Mouse (Mus musculus) lung, embryonic 15.5 days (tissue): Measurements from ENCODE around the gene Lin52. TPM values are rescaled to one million over a fixed set of nuclear protein-coding genes. Genes with fewer than 3 reads are reported as not detected.

Experiments
- ATAC-seq: fragments of 200-750 bp; cut with Nextera tagmentation; 2 replicates; pipeline ENCODE4 v1.8.0; 2017; ENCODE audit warnings: moderate number of reproducible peaks, borderline replicate concordance; ENCODE audit not compliant: low FRiP score, low TSS enrichment; ENCODE audit errors: extremely low read depth
- H3K27ac ChIP-seq: fragments of 300-500 bp; sonication (generic); 2 replicates; pipeline ENCODE4 v1.5.1; 2015; ENCODE audit warnings: moderate library complexity, mild to moderate bottlenecking, inconsistent platforms
- H3K27me3 ChIP-seq: fragments of 300-500 bp; sonication (generic); 2 replicates; pipeline ENCODE4 v1.6.1; 2015; ENCODE audit warnings: inconsistent platforms
- H3K36me3 ChIP-seq: fragments of 300-500 bp; sonication (generic); 2 replicates; pipeline ENCODE4 v1.6.1; 2015; ENCODE audit warnings: inconsistent platforms
- H3K4me1 ChIP-seq: fragments of 300-500 bp; sonication (generic); 2 replicates; pipeline ENCODE4 v1.6.1; 2015; ENCODE audit warnings: inconsistent platforms
- H3K4me2 ChIP-seq: fragments of 300-500 bp; sonication (generic); 2 replicates; pipeline ENCODE4 v1.6.1; 2015; ENCODE audit warnings: inconsistent platforms, mild to moderate bottlenecking, moderate library complexity
- H3K4me3 ChIP-seq: fragments of 300-500 bp; sonication (generic); 2 replicates; pipeline ENCODE4 v1.5.1; 2015; ENCODE audit warnings: mild to moderate bottlenecking, inconsistent platforms
- H3K9ac ChIP-seq: fragments of 300-500 bp; sonication (generic); 2 replicates; pipeline ENCODE4 v1.6.1; 2015; ENCODE audit warnings: inconsistent platforms
- H3K9me3 ChIP-seq: fragments of 300-500 bp; sonication (generic); 2 replicates; pipeline ENCODE4 v1.6.1; 2016; ENCODE audit warnings: inconsistent platforms
- WGBS: fragments of 180-500 bp; shearing (Covaris S2); methylation state at CpG from one replicate; pipeline ENCODE4 v1.1.7; 2015; 5-methylcytosine and 5-hydroxymethylcytosine counted together
- polyA plus RNA-seq: library from polyadenylated mRNA; unstranded; fragments of >200 nt; fragmentation: Nextera tagmentation; extraction: Ambion mirVana; gene quantifications from 2 replicates; pipeline ENCODE4 v1.2.1, GENCODE M21; 2015

Gene Lin52
- 21.6 and 22.2 TPM in 2 replicates for polyA plus RNA-seq

- H3K27ac ChIP-seq, result peak within 1 kb of the TSS; percentile 81
- 0% methylated on average over 49 of the region's 49 CpGs for WGBS
- H3K9ac ChIP-seq, result peak within 1 kb of the TSS; percentile 68
- no peaks in the 10 kb centered on the region for H3K36me3 ChIP-seq
- peak within 1 kb of the TSS; percentile 78 for H3K4me3 ChIP-seq
- peak within 1 kb of the TSS; percentile 95 for H3K4me2 ChIP-seq
- no peaks in the 10 kb centered on the region for H3K9me3 ChIP-seq
- peak; percentile 99 for ATAC-seq
- peaks cover 21% of the 10 kb centered on the region for H3K4me1 ChIP-seq
- H3K27me3 ChIP-seq, result no peaks in the 10 kb centered on the region; the same call in 1 of the 2 replicates
These were observed at the start of gene Lin52, which contains the start of gene Aldh6a1 for GRCm38 (mm10) chr12:84450718-84451646. Lin52 (plus strand) TSS chr12:84451422. Aldh6a1 (minus strand) TSS chr12:84451004.

- Histone ChIP-seq H3K9me3 (no peaks in the 10 kb centered on the region), H3K9ac (no peak overlapping the region), H3K27ac (no peak overlapping the region), H3K4me2 (no peak overlapping the region), H3K27me3 (no peaks in the 10 kb centered on the region), H3K36me3 (no peaks in the 10 kb centered on the region), H3K4me1 (peaks cover 4% of the 10 kb centered on the region), H3K4me3 (no peak overlapping the region)
- ATAC-seq, result no peak
- WGBS, result 60% methylated on average over 9 of the region's 9 CpGs
These were observed 48.3 kb upstream of the Lin52 start for GRCm38 (mm10) chr12:84402923-84403322.

- Histone ChIP-seq H3K27me3 (no peaks in the 10 kb centered on the region), H3K4me1 (peaks cover 7% of the 10 kb centered on the region), H3K27ac (no peak overlapping the region), H3K4me3 (no peak overlapping the region), H3K4me2 (no peak overlapping the region), H3K9ac (no peak overlapping the region), H3K36me3 (no peaks in the 10 kb centered on the region), H3K9me3 (no peaks in the 10 kb centered on the region)
- no peak for ATAC-seq
- WGBS, result 85% methylated on average over 6 of the region's 6 CpGs
These were observed 46.7 kb upstream of the Lin52 start for GRCm38 (mm10) chr12:84404541-84404940.

DNA sequence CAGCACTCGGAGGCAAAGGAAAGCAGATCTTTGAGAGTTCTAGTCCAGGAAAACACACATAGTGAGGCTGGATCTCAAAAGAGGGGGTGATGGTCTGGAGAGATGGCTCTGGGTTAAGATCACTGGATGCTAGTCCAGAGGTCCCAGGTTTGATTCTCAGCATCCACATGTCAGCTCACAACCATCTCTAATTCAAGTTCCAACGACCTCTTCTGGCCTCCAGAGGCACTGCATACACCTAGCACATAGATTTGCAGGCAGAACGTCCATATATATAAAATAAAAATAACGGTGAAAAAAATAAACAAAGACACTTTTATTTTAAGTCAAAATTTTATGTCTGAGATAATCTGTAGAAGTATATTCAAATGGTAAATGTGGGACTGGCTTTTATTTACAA is 44.0 kb upstream of the Lin52 start:
- peaks cover 7% of the 10 kb centered on the region for H3K4me1 ChIP-seq
- no peaks in the 10 kb centered on the region for H3K27me3 ChIP-seq
- H3K27ac ChIP-seq, result no peak overlapping the region
- H3K4me3 ChIP-seq, result no peak overlapping the region
- 52% methylated on average over 4 of the region's 4 CpGs for WGBS
- H3K9me3 ChIP-seq, result no peaks in the 10 kb centered on the region
- H3K9ac ChIP-seq, result no peak overlapping the region
- no peak overlapping the region for H3K4me2 ChIP-seq
- no peaks in the 10 kb centered on the region for H3K36me3 ChIP-seq
- no peak for ATAC-seq

- peak; percentile 74 for ATAC-seq
- WGBS, result under 1% methylated on average over 50 of the region's 52 CpGs
- Histone ChIP-seq H3K36me3 (no peaks in the 10 kb centered on the region), H3K4me3 (peak overlapping the region; percentile 66), H3K27ac (peak overlapping the region; percentile 77), H3K4me1 (peaks cover 7% of the 10 kb centered on the region), H3K9me3 (no peaks in the 10 kb centered on the region), H3K9ac (peak overlapping the region; percentile 70), H3K4me2 (peak overlapping the region; percentile 95), H3K27me3 (no peaks in the 10 kb centered on the region)
These were observed 43.1 kb upstream of the Lin52 start for GRCm38 (mm10) chr12:84407874-84408818.

GRCm38 (mm10) chr12:84408819-84409507 is 42.3 kb upstream of the Lin52 start, which contains the start of the genes Entpd5 and Bbof1:
Entpd5 (minus strand) TSS chr12:84409029.
Bbof1 (plus strand) TSS chr12:84409071.
- Histone ChIP-seq H3K9ac (peak within 1 kb of the TSS; percentile 70), H3K4me1 (peaks cover 7% of the 10 kb centered on the region), H3K9me3 (no peaks in the 10 kb centered on the region), H3K4me2 (peak within 1 kb of the TSS; percentile 95), H3K27ac (peak within 1 kb of the TSS; percentile 77), H3K4me3 (peak within 1 kb of the TSS; percentile 66), H3K36me3 (no peaks in the 10 kb centered on the region), H3K27me3 (no peaks in the 10 kb centered on the region)
- WGBS, result 2% methylated on average over 63 of the region's 63 CpGs
- ATAC-seq, result peak; percentile 93

DNA sequence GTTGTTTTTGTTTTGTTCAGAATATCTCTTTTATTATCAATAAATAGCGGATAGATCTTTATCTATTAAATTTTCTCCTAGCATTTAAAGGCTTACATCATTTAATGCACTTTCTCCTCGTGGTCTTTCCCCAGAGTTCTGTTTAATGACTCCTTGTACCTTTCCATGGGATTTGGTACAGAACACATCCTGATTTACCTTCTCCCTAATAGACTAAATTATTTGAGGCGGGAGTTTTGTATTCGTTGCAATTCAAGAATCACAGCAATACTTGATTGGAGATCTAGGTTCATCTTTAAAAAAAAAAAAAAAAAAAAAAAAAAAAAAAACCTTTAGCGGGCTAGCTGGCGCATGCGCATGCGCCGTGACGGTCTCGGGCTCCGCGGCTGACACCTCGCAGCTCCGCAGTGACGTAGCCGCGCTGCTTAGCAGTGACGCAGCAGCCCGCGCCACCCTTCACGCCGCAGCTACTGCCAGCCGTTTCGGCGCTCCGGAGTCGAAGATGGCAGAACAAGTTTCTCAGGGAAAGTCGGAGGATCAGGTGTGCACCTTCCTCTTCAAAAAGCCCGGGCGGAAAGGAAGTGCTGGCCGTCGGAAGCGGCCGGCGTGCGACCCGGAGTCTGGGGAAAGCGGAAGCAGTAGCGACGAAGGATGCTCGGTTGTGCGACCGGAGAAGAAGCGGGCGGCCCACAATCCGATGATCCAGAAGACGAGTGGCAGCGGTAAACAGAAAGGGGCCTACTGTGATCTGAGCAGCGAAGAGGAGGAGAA is 34.2 kb upstream of the Lin52 start, which contains the start of gene Rnf113a2:
Gene Rnf113a2 (plus strand): TSS at position 363 of the 771 bp plus-strand sequence.
- H3K4me2 ChIP-seq, result peak within 1 kb of the TSS; percentile 74
- H3K9me3 ChIP-seq, result no peaks in the 10 kb centered on the region
- 4% methylated on average over 50 of the region's 50 CpGs for WGBS
- H3K4me1 ChIP-seq, result peaks cover 5% of the 10 kb centered on the region; the same call in 1 of the 2 replicates
- H3K4me3 ChIP-seq, result peak within 1 kb of the TSS; percentile 51
- no peaks in the 10 kb centered on the region for H3K36me3 ChIP-seq
- peak within 1 kb of the TSS; percentile 48 for H3K9ac ChIP-seq
- ATAC-seq, result peak; percentile 91
- 0 out of 2 replicates have a peak within 1 kb of the TSS, but pooled peaks have one; percentile 12 for H3K27ac ChIP-seq
- H3K27me3 ChIP-seq, result no peaks in the 10 kb centered on the region

GRCm38 (mm10) chr12:84417605-84417922 is 33.7 kb upstream of the Lin52 start:
- no peaks in the 10 kb centered on the region for H3K36me3 ChIP-seq
- H3K4me3 ChIP-seq, result peak overlapping the region; percentile 51
- H3K27ac ChIP-seq, result 0 out of 2 replicates have a peak overlapping the region, but pooled peaks have one; percentile 12
- peak overlapping the region; percentile 48 for H3K9ac ChIP-seq
- peaks cover 5% of the 10 kb centered on the region; the same call in 1 of the 2 replicates for H3K4me1 ChIP-seq
- ATAC-seq, result no peak; the same call in 1 of the 2 replicates
- 35% methylated on average over 18 of the region's 18 CpGs for WGBS
- H3K27me3 ChIP-seq, result no peaks in the 10 kb centered on the region
- H3K9me3 ChIP-seq, result no peaks in the 10 kb centered on the region
- peak overlapping the region; percentile 74 for H3K4me2 ChIP-seq

- no peak overlapping the region for H3K27ac ChIP-seq
- no peaks in the 10 kb centered on the region for H3K4me1 ChIP-seq
- 53% methylated on average over 3 of the region's 3 CpGs for WGBS
- no peaks in the 10 kb centered on the region for H3K36me3 ChIP-seq
- no peak overlapping the region for H3K4me3 ChIP-seq
- H3K4me2 ChIP-seq, result no peak overlapping the region
- no peak overlapping the region for H3K9ac ChIP-seq
- no peaks in the 10 kb centered on the region for H3K9me3 ChIP-seq
- H3K27me3 ChIP-seq, result no peaks in the 10 kb centered on the region
- no peak for ATAC-seq
These were observed 27.2 kb upstream of the Lin52 start for GRCm38 (mm10) chr12:84423990-84424389.

DNA sequence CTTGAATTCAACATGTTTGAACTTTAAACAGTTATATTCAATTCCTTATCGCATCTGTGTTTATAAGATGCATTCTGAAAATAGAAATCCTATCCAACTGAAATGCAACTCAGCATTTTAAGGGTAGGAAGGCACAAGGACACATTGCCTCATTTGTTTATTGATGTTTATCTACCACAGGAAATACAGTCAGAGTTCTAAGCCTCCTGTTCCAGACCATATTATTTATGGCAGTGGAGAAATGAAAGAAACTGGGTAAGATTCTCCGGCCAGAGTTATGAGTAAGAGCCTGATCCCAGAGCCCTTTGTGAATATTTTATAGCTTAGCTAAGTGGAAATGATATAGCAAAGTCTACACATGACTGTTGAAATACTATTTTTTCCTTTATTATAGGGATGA is 21.4 kb upstream of the Lin52 start:
- Histone ChIP-seq H3K4me1 (no peaks in the 10 kb centered on the region), H3K27ac (no peak overlapping the region), H3K4me3 (no peak overlapping the region), H3K4me2 (no peak overlapping the region), H3K27me3 (no peaks in the 10 kb centered on the region), H3K9ac (no peak overlapping the region), H3K36me3 (peaks cover 3% of the 10 kb centered on the region; the same call in 1 of the 2 replicates), H3K9me3 (no peaks in the 10 kb centered on the region)
- 67% methylated on average over 2 of the region's 2 CpGs for WGBS
- ATAC-seq, result no peak
